Mouse (Mus musculus) CH12.LX (cell line): Measurements from ENCODE around the gene Ank. TPM values are rescaled to one million over a fixed set of nuclear protein-coding genes. Genes with fewer than 3 reads are reported as not detected.

ENCODE experiments used
- DNase-seq: peaks from one replicate; pipeline ENCODE4 v3.0.0-alpha.2; 2013; ENCODE audit errors: extremely low read depth
- H3K27ac ChIP-seq: 2 replicates; pipeline ENCODE4 v1.5.1; 2012; ENCODE audit warnings: low read depth, mild to moderate bottlenecking, control low read depth, moderate library complexity; ENCODE audit not compliant: insufficient read depth
- H3K27me3 ChIP-seq: replicated peaks from 2 replicates; pipeline ENCODE3; 2012; ENCODE audit warnings: inconsistent platforms
- H3K36me3 ChIP-seq, 2 experiments: replicated peaks in 1 of 2; 2 replicates each; pipeline versions ENCODE3 to v1.6.1; 2012; ENCODE audit warnings: inconsistent platforms in 1 of 2, low read length in 1 of 2, mild to moderate bottlenecking in 1 of 2, mixed read lengths in 1 of 2, moderate library complexity in 1 of 2; ENCODE audit not compliant: control insufficient read depth in 1 of 2, insufficient read depth in 1 of 2
- H3K4me1 ChIP-seq, 2 experiments: 2 replicates each; pipeline ENCODE4 v1.6.1; 2012; ENCODE audit warnings: inconsistent platforms in 1 of 2, moderate library complexity in 1 of 2; ENCODE audit not compliant: insufficient read depth in 2 of 2, control insufficient read depth in 1 of 2
- H3K4me2 ChIP-seq: 2 replicates; pipeline ENCODE4 v1.6.1; 2012; ENCODE audit warnings: low read depth, mild to moderate bottlenecking, control low read depth; ENCODE audit not compliant: poor library complexity, insufficient read depth, severe bottlenecking
- H3K4me3 ChIP-seq, 3 experiments: fragments of 150-350 bp in 1 of 3; sonication (generic) in 1 of 3; replicated peaks in 1 of 3; 2 replicates each; pipeline versions ENCODE3 to v1.5.1; 2011 to 2012; ENCODE audit warnings: low read depth in 2 of 3, low read length in 2 of 3, mild to moderate bottlenecking in 2 of 3, moderate library complexity in 2 of 3, control low read depth in 1 of 3, improper control_type of control experiment in 1 of 3, inconsistent platforms in 1 of 3, mixed read lengths in 1 of 3; ENCODE audit not compliant: poor library complexity in 1 of 3
- H3K79me2 ChIP-seq: replicated peaks from 2 replicates; pipeline ENCODE4 v1.6.1; 2012; ENCODE audit warnings: mild to moderate bottlenecking, moderate library complexity; ENCODE audit not compliant: control insufficient read depth, poor library complexity, insufficient read depth, severe bottlenecking; ENCODE audit errors: extremely low read depth
- H3K9ac ChIP-seq: 2 replicates; pipeline ENCODE4 v1.6.1; 2012; ENCODE audit warnings: low read depth, mild to moderate bottlenecking, control low read depth, moderate library complexity; ENCODE audit not compliant: insufficient read depth
- H3K9me3 ChIP-seq: replicated peaks from 2 replicates; pipeline ENCODE3; 2012; ENCODE audit warnings: low read length, inconsistent platforms, mixed read lengths
- CHD2 ChIP-seq: IDR thresholded peaks from 2 replicates; pipeline ENCODE4 v1.6.1; 2011; ENCODE audit warnings: low read length, improper control_type of control experiment
- CTCF ChIP-seq, 2 experiments: IDR thresholded peaks in 1 of 2; conservative IDR thresholded peaks in 1 of 2; 2 replicates each; pipeline ENCODE4 v1.5.1; 2011 to 2012; ENCODE audit warnings: low read depth in 2 of 2, low read length in 2 of 2, improper control_type of control experiment in 1 of 2, inconsistent platforms in 1 of 2, mild to moderate bottlenecking in 1 of 2, moderate library complexity in 1 of 2
- ELF1 ChIP-seq: IDR thresholded peaks from 2 replicates; pipeline ENCODE4 v1.6.1; 2014; ENCODE audit warnings: low read depth, mild to moderate bottlenecking, inconsistent platforms, low read length, improper control_type of control experiment
- ETS1 ChIP-seq: conservative IDR thresholded peaks from 2 replicates; pipeline ENCODE4 v1.6.1; 2012; ENCODE audit warnings: low read depth, mild to moderate bottlenecking, inconsistent platforms, low read length, improper control_type of control experiment, moderate library complexity
- GABPA ChIP-seq: IDR thresholded peaks from 2 replicates; pipeline ENCODE4 v1.6.1; 2012; ENCODE audit warnings: low read depth, low read length, improper control_type of control experiment, inconsistent platforms; ENCODE audit not compliant: insufficient replicate concordance
- MAZ ChIP-seq: IDR thresholded peaks from 2 replicates; pipeline ENCODE4 v1.6.1; 2012; ENCODE audit warnings: low read depth, mild to moderate bottlenecking, inconsistent platforms, low read length, improper control_type of control experiment, moderate library complexity
- MXI1 ChIP-seq: IDR thresholded peaks from 2 replicates; pipeline ENCODE4 v1.6.1; 2011; ENCODE audit warnings: mild to moderate bottlenecking, low read depth, low read length, improper control_type of control experiment
- MYC ChIP-seq: IDR thresholded peaks from 2 replicates; pipeline ENCODE4 v1.6.1; 2011; ENCODE audit warnings: low read depth, mild to moderate bottlenecking, improper control_type of control experiment, low read length
- NELFE ChIP-seq: IDR thresholded peaks from 2 replicates; pipeline ENCODE4 v1.6.1; 2011; ENCODE audit warnings: low read depth, low read length, improper control_type of control experiment
- NRF1 ChIP-seq: IDR thresholded peaks from 2 replicates; pipeline ENCODE4 v1.6.1; 2014; ENCODE audit warnings: low read depth, mild to moderate bottlenecking, inconsistent platforms, low read length, improper control_type of control experiment, moderate library complexity
- POLR2AphosphoS2 ChIP-seq: IDR thresholded peaks from 2 replicates; pipeline ENCODE4 v1.6.1; 2011; ENCODE audit warnings: low read depth, low read length, improper control_type of control experiment
- RCOR1 ChIP-seq: conservative IDR thresholded peaks from 2 replicates; pipeline ENCODE4 v1.6.1; 2012; ENCODE audit warnings: low read depth, mild to moderate bottlenecking, inconsistent platforms, low read length, improper control_type of control experiment
- SIN3A ChIP-seq: IDR thresholded peaks from 2 replicates; pipeline ENCODE4 v1.6.1; 2012; ENCODE audit warnings: low read length, improper control_type of control experiment, inconsistent platforms
- UBTF ChIP-seq: IDR thresholded peaks from 2 replicates; pipeline ENCODE4 v1.6.1; 2012; ENCODE audit warnings: low read depth, mild to moderate bottlenecking, inconsistent platforms, low read length, improper control_type of control experiment, moderate library complexity
- ZC3H11A ChIP-seq: IDR thresholded peaks from 2 replicates; pipeline ENCODE4 v1.6.1; 2012; ENCODE audit warnings: low read depth, mild to moderate bottlenecking, inconsistent platforms, low read length, improper control_type of control experiment
- dilution Hi-C: fragments of 300-500 bp; cut with MboI; formaldehyde crosslinking; loops from 2 replicates; pipeline ENCODE4 v1.14.3; 2020; ENCODE audit warnings: low sequenced_read_pairs; ENCODE audit not compliant: extremely low pct_unique_long_range_greater_than_20kb, extremely low pct_ligation_motif_present
- in situ Hi-C: fragments of 300-500 bp; cut with MboI; formaldehyde crosslinking; loops from 3 replicates; pipeline ENCODE4 v1.14.3; 2019; ENCODE audit warnings: low sequenced_read_pairs, low pct_ligation_motif_present, low pct_unique_long_range_greater_than_20kb, mixed read lengths
- polyA plus RNA-seq: library from polyadenylated mRNA; unstranded; fragments of >175 nt; gene quantifications from 2 replicates; pipeline ENCODE4 v1.2.1, GENCODE M21; 2012; ENCODE audit warnings: low read depth; ENCODE audit not compliant: insufficient read length
- total RNA-seq, 2 experiments: library from RNA; depleted of rRNA; stranded (reverse); fragments of 300-350 nt in 1 of 2; fragments of >200 nt in 1 of 2; gene quantifications; 2 replicates each; pipeline ENCODE4 v1.2.3; 2012 to 2014

Ank gene
- total and polyA plus RNA-seq, 3 experiments = 4.6 to 12.4 (median 8.6) TPM

GRCm38 (mm10) chr15:27592620-27593320 lies 126.3 kb downstream of the Ank start:
- Histone ChIP-seq H3K4me1 (peaks cover 15 to 59% of the 10 kb centered on the region in 2 experiments), H3K4me3 (no peak overlapping the region), H3K79me2 (no peaks in the 10 kb centered on the region), H3K9me3 (no peaks in the 10 kb centered on the region), H3K4me2 (no peak overlapping the region), H3K36me3 (peaks cover 42 to 81% of the 10 kb centered on the region in 2 experiments), H3K27ac (no peak overlapping the region), H3K27me3 (no peaks in the 10 kb centered on the region), H3K9ac (no peak overlapping the region)
- in situ Hi-C loops = no loop called here
- TF ChIP-seq CHD2 (no peak), ETS1 (no peak), RCOR1 (no peak), MAZ (no peak), MXI1 (no peak), NRF1 (no peak), SIN3A (no peak), ELF1 (no peak), MYC (no peak), GABPA (no peak), CTCF (conservative IDR thresholded peaks at IDR 0.05 in 1 of 2, IDR thresholded peaks at IDR 0.05 in 1 of 2; ENCODE audit: low read depth in 2 of 2, low read length in 2 of 2) (no peak), NELFE (no peak), ZC3H11A (no peak), POLR2AphosphoS2 (no peak), UBTF (no peak)
- dilution Hi-C loops = no loop called here
- DNase-seq = no peak

- Histone ChIP-seq H3K79me2 (no peaks in the 10 kb centered on the region), H3K27me3 (no peaks in the 10 kb centered on the region), H3K4me1 (peaks cover 15 to 54% of the 10 kb centered on the region in 2 experiments), H3K36me3 (peaks cover 42 to 84% of the 10 kb centered on the region in 2 experiments), H3K27ac (no peak overlapping the region), H3K9me3 (no peaks in the 10 kb centered on the region), H3K4me3 (no peak overlapping the region), H3K4me2 (no peak overlapping the region), H3K9ac (no peak overlapping the region)
- no peak for DNase-seq
- dilution Hi-C loops (no loop called here), in situ Hi-C loops (no loop called here)
- TF ChIP-seq NRF1 (no peak), CTCF (conservative IDR thresholded peaks at IDR 0.05 in 1 of 2, IDR thresholded peaks at IDR 0.05 in 1 of 2; ENCODE audit: low read depth in 2 of 2, low read length in 2 of 2) (peak; percentile 17 to 28; a peak in 1 of 4 replicates)
Observed at GRCm38 (mm10) chr15:27593717-27594116, 127.2 kb downstream of the Ank start.
